Mouse (Mus musculus): ENCODE measurements around the gene Eya3.

Eya3 gene

GRCm38 (mm10) chr4:132743992-132744911, 105.5 kb downstream of the Eya3 start:
- DNase-seq = peak; percentile 93

- no peak for DNase-seq
Measured at GRCm38 (mm10) chr4:132746911-132747517, 108.2 kb downstream of the Eya3 start.

- peak; percentile 99 for DNase-seq
Measured at GRCm38 (mm10) chr4:132747664-132748259, 109.0 kb downstream of the Eya3 start.

GRCm38 (mm10) chr4:132748778-132749177, 110.0 kb downstream of the Eya3 start:
- no peak for DNase-seq

GRCm38 (mm10) chr4:132749258-132749982, 110.6 kb downstream of the Eya3 start:
- no peak for DNase-seq

GRCm38 (mm10) chr4:132752992-132753391, 114.2 kb downstream of the Eya3 start:
- DNase-seq = no peak

- peak; percentile 99 for DNase-seq
Measured at GRCm38 (mm10) chr4:132756974-132757373, 118.2 kb downstream of the Eya3 start, which contains the start of gene Smpdl3b. Gene Smpdl3b (minus strand): TSS chr4:132757252.

GRCm38 (mm10) chr4:132757633-132758351, 119.0 kb downstream of the Eya3 start:
- no peak for DNase-seq

- DNase-seq = peak; percentile 93
Measured at GRCm38 (mm10) chr4:132760296-132760695, 121.5 kb downstream of the Eya3 start.

GRCm38 (mm10) chr4:132762602-132763001, 123.8 kb downstream of the Eya3 start:
- no peak for DNase-seq

GRCm38 (mm10) chr4:132763125-132763524, 124.3 kb downstream of the Eya3 start:
- DNase-seq = peak; percentile 68

GRCm38 (mm10) chr4:132767914-132768876, 129.4 kb downstream of the Eya3 start, which contains the start of gene Rpa2:
Gene Rpa2 (plus strand): TSS chr4:132768332.
- peak; percentile 100 for DNase-seq

GRCm38 (mm10) chr4:132771776-132772175, 133.0 kb downstream of the Eya3 start:
- no peak for DNase-seq

Data from heart, adult 11 months (tissue).